Mouse (Mus musculus) embryonic facial prominence, embryonic 12.5 days (tissue): ENCODE data around the gene Pde5a. TPM values are rescaled to one million over a fixed set of nuclear protein-coding genes. Genes with fewer than 3 reads are reported as not detected.
A peak's percentile ranks its signal among the peaks of the same experiment; 100 is the strongest.

Experiments used
- ATAC-seq: fragments of 200-750 bp; cut with Nextera tagmentation; 2 replicates; pipeline ENCODE4 v1.8.0; 2017; ENCODE audit not compliant: insufficient number of reproducible peaks, insufficient read depth, low FRiP score, low TSS enrichment
- H3K27ac ChIP-seq: fragments of 300-500 bp; sonication (generic); 2 replicates; pipeline ENCODE4 v1.5.1; 2016; ENCODE audit warnings: mild to moderate bottlenecking
- H3K27me3 ChIP-seq: fragments of 300-500 bp; sonication (generic); 2 replicates; pipeline ENCODE4 v1.6.1; 2016; ENCODE audit warnings: mild to moderate bottlenecking, moderate library complexity
- H3K36me3 ChIP-seq: fragments of 300-500 bp; sonication (generic); 2 replicates; pipeline ENCODE4 v1.6.1; 2016; ENCODE audit warnings: mild to moderate bottlenecking
- H3K4me1 ChIP-seq: fragments of 300-500 bp; sonication (generic); 2 replicates; pipeline ENCODE4 v1.6.1; 2016
- H3K4me2 ChIP-seq: fragments of 300-500 bp; sonication (generic); replicated peaks from 2 replicates; pipeline ENCODE4 v1.6.1; 2016; ENCODE audit warnings: mild to moderate bottlenecking, moderate library complexity
- H3K4me3 ChIP-seq: fragments of 300-500 bp; sonication (generic); 2 replicates; pipeline ENCODE4 v1.5.1; 2016; ENCODE audit warnings: mild to moderate bottlenecking
- H3K9ac ChIP-seq: fragments of 300-500 bp; sonication (generic); 2 replicates; pipeline ENCODE4 v1.6.1; 2016; ENCODE audit warnings: mild to moderate bottlenecking, moderate library complexity
- H3K9me3 ChIP-seq: fragments of 300-500 bp; sonication (generic); 2 replicates; pipeline ENCODE4 v1.6.1; 2016; ENCODE audit warnings: mild to moderate bottlenecking, moderate library complexity
- WGBS: fragments of 180-500 bp; shearing (Covaris S2); methylation state at CpG from one replicate; pipeline ENCODE4 v1.1.7; 2016; 5-methylcytosine and 5-hydroxymethylcytosine counted together
- polyA plus RNA-seq: library from polyadenylated mRNA; unstranded; fragments of >200 nt; fragmentation: Nextera tagmentation; extraction: Ambion mirVana; gene quantifications from 2 replicates; pipeline ENCODE4 v1.2.1, GENCODE M21; 2016

The Pde5a gene
- polyA plus RNA-seq, 1 experiment from 2014 or later = 5.2 TPM

DNA sequence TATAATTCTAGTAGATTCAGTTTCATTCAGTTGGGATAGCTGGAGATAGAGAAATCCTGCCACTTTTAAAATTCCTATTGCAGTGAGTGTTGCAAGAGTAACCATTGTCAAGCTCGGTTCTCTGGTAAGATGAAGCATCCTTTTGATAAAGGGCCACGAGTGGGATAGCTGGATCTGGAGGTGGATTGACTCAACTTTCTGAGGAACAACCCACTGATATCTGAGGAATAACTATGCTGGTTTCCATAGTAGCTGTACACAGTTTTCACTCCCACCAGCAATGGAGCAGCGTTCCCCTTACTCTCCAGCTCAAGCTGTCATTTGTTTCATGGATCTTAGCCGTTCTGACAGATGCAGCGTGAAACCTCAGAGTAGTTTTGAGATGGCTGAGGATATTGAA, 82.2 kb downstream of the Pde5a start:
- Histone ChIP-seq H3K9me3 (no peaks in the 10 kb centered on the region), H3K9ac (no peak overlapping the region), H3K4me2 (no peak overlapping the region), H3K4me1 (peaks cover 4% of the 10 kb centered on the region; the same call in 1 of the 2 replicates), H3K4me3 (no peak overlapping the region), H3K36me3 (no peaks in the 10 kb centered on the region), H3K27ac (no peak overlapping the region), H3K27me3 (no peaks in the 10 kb centered on the region)
- WGBS = 90% methylated on average over 5 of the region's 5 CpGs
- no peak for ATAC-seq

- peaks cover 4% of the 10 kb centered on the region; the same call in 1 of the 2 replicates for H3K4me1 ChIP-seq
- H3K4me3 ChIP-seq = no peak overlapping the region
- no peak overlapping the region for H3K9ac ChIP-seq
- H3K36me3 ChIP-seq = no peaks in the 10 kb centered on the region
- H3K4me2 ChIP-seq = no peak overlapping the region
- 56% methylated on average over 4 of the region's 4 CpGs for WGBS
- ATAC-seq = no peak
- H3K27ac ChIP-seq = 0 out of 2 replicates have a peak overlapping the region, but pooled peaks have one; percentile 9
- no peaks in the 10 kb centered on the region for H3K9me3 ChIP-seq
- H3K27me3 ChIP-seq = no peaks in the 10 kb centered on the region
Measured at GRCm38 (mm10) chr3:122814531-122814930, 85.8 kb downstream of the Pde5a start.

- H3K9me3 ChIP-seq = no peaks in the 10 kb centered on the region
- peaks cover 13% of the 10 kb centered on the region for H3K4me1 ChIP-seq
- no peak overlapping the region for H3K27ac ChIP-seq
- WGBS = 84% methylated on average over 5 of the region's 5 CpGs
- no peaks in the 10 kb centered on the region for H3K36me3 ChIP-seq
- no peak overlapping the region for H3K4me2 ChIP-seq
- no peak overlapping the region for H3K4me3 ChIP-seq
- no peaks in the 10 kb centered on the region for H3K27me3 ChIP-seq
- H3K9ac ChIP-seq = no peak overlapping the region
- no peak for ATAC-seq
Measured at GRCm38 (mm10) chr3:122818282-122818681, 89.5 kb downstream of the Pde5a start.

DNA sequence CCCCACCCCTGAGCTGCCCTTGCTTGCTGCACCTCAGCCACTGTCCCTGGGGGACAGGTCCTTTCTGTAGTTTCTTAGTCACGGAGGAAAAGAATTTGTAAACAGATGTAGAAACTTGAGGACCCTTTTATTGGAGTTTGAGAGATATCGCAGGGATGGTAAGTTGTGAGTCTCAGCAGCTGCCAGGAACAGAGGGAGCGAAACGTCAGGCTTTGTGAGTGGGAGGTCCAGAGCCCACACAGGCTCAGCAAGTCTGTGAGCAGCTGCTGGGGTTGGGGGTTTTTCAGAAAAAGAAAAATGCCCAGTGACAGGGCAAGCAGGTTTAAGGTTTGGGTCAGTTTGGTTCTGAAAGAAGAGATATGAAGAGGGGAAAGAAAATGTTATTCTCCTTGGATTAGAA, 92.0 kb downstream of the Pde5a start:
- WGBS = 34% methylated on average over 4 of the region's 4 CpGs
- Histone ChIP-seq H3K4me2 (no peak overlapping the region), H3K27ac (peak overlapping the region; percentile 9; the same call in 1 of the 2 replicates), H3K9me3 (no peaks in the 10 kb centered on the region), H3K36me3 (0 out of 2 replicates have a peak, but pooled peaks cover 6% of the 10 kb centered on the region), H3K27me3 (no peaks in the 10 kb centered on the region), H3K4me1 (peaks cover 9% of the 10 kb centered on the region), H3K9ac (no peak overlapping the region), H3K4me3 (no peak overlapping the region)
- no peak for ATAC-seq

- no peak overlapping the region for H3K4me2 ChIP-seq
- H3K27me3 ChIP-seq = no peaks in the 10 kb centered on the region
- no peak for ATAC-seq
- H3K9ac ChIP-seq = no peak overlapping the region
- 85% methylated on average over 11 of the region's 11 CpGs for WGBS
- no peak overlapping the region for H3K27ac ChIP-seq
- H3K4me3 ChIP-seq = no peak overlapping the region
- H3K9me3 ChIP-seq = no peaks in the 10 kb centered on the region
- H3K4me1 ChIP-seq = no peaks in the 10 kb centered on the region
- 0 out of 2 replicates have a peak, but pooled peaks cover 6% of the 10 kb centered on the region for H3K36me3 ChIP-seq
Measured at GRCm38 (mm10) chr3:122828270-122829058, 99.7 kb downstream of the Pde5a start.

GRCm38 (mm10) chr3:122834519-122834918, 105.8 kb downstream of the Pde5a start:
- Histone ChIP-seq H3K4me1 (peaks cover 9% of the 10 kb centered on the region; the same call in 1 of the 2 replicates), H3K27me3 (no peaks in the 10 kb centered on the region), H3K9me3 (no peaks in the 10 kb centered on the region), H3K4me3 (no peak overlapping the region), H3K27ac (no peak overlapping the region), H3K36me3 (no peaks in the 10 kb centered on the region), H3K9ac (no peak overlapping the region), H3K4me2 (no peak overlapping the region)
- 83% methylated on average over 5 of the region's 5 CpGs for WGBS
- no peak for ATAC-seq

GRCm38 (mm10) chr3:122835097-122835850, 106.5 kb downstream of the Pde5a start:
- Histone ChIP-seq H3K9ac (no peak overlapping the region), H3K4me1 (peaks cover 9% of the 10 kb centered on the region; the same call in 1 of the 2 replicates), H3K4me3 (no peak overlapping the region), H3K36me3 (no peaks in the 10 kb centered on the region), H3K9me3 (no peaks in the 10 kb centered on the region), H3K4me2 (no peak overlapping the region), H3K27me3 (no peaks in the 10 kb centered on the region), H3K27ac (no peak overlapping the region)
- no peak for ATAC-seq
- 74% methylated on average over 8 of the region's 8 CpGs for WGBS

- 34% methylated on average over 2 of the region's 2 CpGs for WGBS
- Histone ChIP-seq H3K4me1 (peaks cover 9% of the 10 kb centered on the region; the same call in 1 of the 2 replicates), H3K4me3 (no peak overlapping the region), H3K9ac (no peak overlapping the region), H3K9me3 (no peaks in the 10 kb centered on the region), H3K4me2 (no peak overlapping the region), H3K36me3 (no peaks in the 10 kb centered on the region), H3K27ac (0 out of 2 replicates have a peak overlapping the region, but pooled peaks have one; percentile 51), H3K27me3 (no peaks in the 10 kb centered on the region)
- ATAC-seq = no peak
Measured at GRCm38 (mm10) chr3:122837639-122838038, 108.9 kb downstream of the Pde5a start.

DNA sequence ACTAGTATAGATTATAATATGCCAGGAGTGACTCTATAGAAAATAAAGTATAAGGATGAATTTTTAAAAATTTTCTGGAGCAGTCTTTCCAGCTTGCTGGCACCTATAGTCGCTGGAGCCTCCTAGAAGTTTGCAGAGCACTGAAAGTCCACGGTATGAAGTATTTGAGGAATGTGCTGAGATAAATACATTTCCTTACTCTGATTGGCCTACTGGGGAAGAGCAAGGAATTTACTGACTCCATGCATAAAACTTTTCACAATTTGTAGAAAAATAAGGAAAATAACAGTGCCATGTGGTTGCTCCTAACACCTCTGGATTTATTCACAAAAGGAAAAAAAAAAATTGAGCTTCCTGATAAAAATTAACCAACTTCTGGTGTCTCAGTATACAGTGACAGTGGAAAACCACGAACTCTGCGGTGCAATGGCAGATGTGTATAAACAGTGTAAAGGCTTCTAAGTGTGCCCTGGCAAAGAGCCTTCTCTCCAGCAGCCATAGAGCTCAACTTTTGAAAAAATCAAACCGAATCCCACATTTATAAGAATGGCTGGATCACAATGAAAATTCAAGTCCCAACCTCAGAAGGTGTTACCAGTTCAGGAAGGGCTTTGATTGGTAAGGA, 119.8 kb downstream of the Pde5a start:
- H3K4me3 ChIP-seq = no peak overlapping the region
- 63% methylated on average over 5 of the region's 5 CpGs for whole genome bisulfite sequencing
- H3K36me3 ChIP-seq = peaks cover 5% of the 10 kb centered on the region
- H3K4me2 ChIP-seq = no peak overlapping the region
- peaks cover 3% of the 10 kb centered on the region; the same call in 1 of the 2 replicates for H3K9me3 ChIP-seq
- no peaks in the 10 kb centered on the region for H3K4me1 ChIP-seq
- H3K27ac ChIP-seq = no peak overlapping the region
- no peaks in the 10 kb centered on the region for H3K27me3 ChIP-seq
- H3K9ac ChIP-seq = no peak overlapping the region
- ATAC-seq = no peak

DNA sequence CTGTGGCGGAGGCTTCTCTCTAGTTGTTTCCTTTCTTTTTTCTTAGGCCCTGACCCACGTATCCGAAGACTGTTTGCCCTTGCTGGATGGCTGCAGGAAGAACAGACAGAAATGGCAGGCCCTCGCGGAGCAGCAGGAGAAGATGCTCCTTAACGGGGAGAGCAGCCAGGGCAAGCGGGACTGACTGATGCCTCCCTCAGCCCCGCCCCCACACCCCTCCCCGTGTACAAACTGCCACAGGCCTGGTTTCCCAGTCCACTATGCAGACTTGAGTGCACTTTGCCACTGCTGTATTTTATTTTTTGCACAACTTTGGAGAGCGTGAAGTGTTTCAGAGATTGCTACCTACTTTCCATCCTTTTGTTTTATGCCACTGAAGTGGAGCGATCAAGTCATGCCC, 126.4 kb downstream of the Pde5a start:
- WGBS = 54% methylated on average over 11 of the region's 11 CpGs
- H3K36me3 ChIP-seq = no peaks in the 10 kb centered on the region
- no peak for ATAC-seq
- no peak overlapping the region for H3K27ac ChIP-seq
- H3K4me1 ChIP-seq = no peaks in the 10 kb centered on the region
- H3K4me3 ChIP-seq = no peak overlapping the region
- H3K9me3 ChIP-seq = no peaks in the 10 kb centered on the region
- H3K27me3 ChIP-seq = no peaks in the 10 kb centered on the region
- no peak overlapping the region for H3K4me2 ChIP-seq
- no peak overlapping the region for H3K9ac ChIP-seq

GRCm38 (mm10) chr3:122859829-122860228, 131.1 kb downstream of the Pde5a start:
- H3K27me3 ChIP-seq = no peaks in the 10 kb centered on the region
- ATAC-seq = no peak
- WGBS = 65% methylated on average over 2 of the region's 2 CpGs

More at GRCm38 (mm10) chr3:122859829-122860228, 131.1 kb downstream of the Pde5a start:
- Histone ChIP-seq H3K9me3 (no peaks in the 10 kb centered on the region), H3K4me2 (no peak overlapping the region), H3K9ac (no peak overlapping the region), H3K4me3 (no peak overlapping the region), H3K36me3 (no peaks in the 10 kb centered on the region), H3K27ac (no peak overlapping the region), H3K4me1 (no peaks in the 10 kb centered on the region)
